Mouse (Mus musculus) neural tube, embryonic 13.5 days (tissue): ENCODE data around the gene Iqsec1. TPM values are rescaled to one million over a fixed set of nuclear protein-coding genes. Genes with fewer than 3 reads are reported as not detected.

ENCODE experiments used
- ATAC-seq: fragments of 200-750 bp; cut with Nextera tagmentation; 2 replicates; pipeline ENCODE4 v1.8.0; 2017; ENCODE audit warnings: low read depth, mild to moderate bottlenecking, moderate TSS enrichment, moderate library complexity
- H3K27ac ChIP-seq: fragments of 300-500 bp; sonication (generic); replicated peaks from 2 replicates; pipeline ENCODE4 v1.5.1; 2015; ENCODE audit warnings: moderate library complexity, mild to moderate bottlenecking, inconsistent platforms
- H3K27me3 ChIP-seq: fragments of 300-500 bp; sonication (generic); 2 replicates; pipeline ENCODE4 v1.6.1; 2015; ENCODE audit warnings: mild to moderate bottlenecking, inconsistent platforms
- H3K36me3 ChIP-seq: fragments of 300-500 bp; sonication (generic); 2 replicates; pipeline ENCODE4 v1.6.1; 2015; ENCODE audit warnings: mild to moderate bottlenecking, inconsistent platforms
- H3K4me1 ChIP-seq: fragments of 300-500 bp; sonication (generic); replicated peaks from 2 replicates; pipeline ENCODE4 v1.6.1; 2015; ENCODE audit warnings: inconsistent platforms
- H3K4me2 ChIP-seq: fragments of 300-500 bp; sonication (generic); 2 replicates; pipeline ENCODE4 v1.6.1; 2015; ENCODE audit warnings: inconsistent platforms, mild to moderate bottlenecking, moderate library complexity
- H3K4me3 ChIP-seq: fragments of 300-500 bp; sonication (generic); 2 replicates; pipeline ENCODE4 v1.5.1; 2015; ENCODE audit warnings: mild to moderate bottlenecking, inconsistent platforms
- H3K9ac ChIP-seq: fragments of 300-500 bp; sonication (generic); 2 replicates; pipeline ENCODE4 v1.6.1; 2015; ENCODE audit warnings: moderate library complexity, mild to moderate bottlenecking, inconsistent platforms
- H3K9me3 ChIP-seq: fragments of 300-500 bp; sonication (generic); 2 replicates; pipeline ENCODE4 v1.6.1; 2016; ENCODE audit warnings: inconsistent platforms
- WGBS: fragments of 180-500 bp; shearing (Covaris S2); methylation state at CpG from one replicate; pipeline ENCODE4 v1.1.7; 2015; 5-methylcytosine and 5-hydroxymethylcytosine counted together
- microRNA-seq: library from miRNA; unstranded; fragments of <30 nt; microRNA quantifications from one replicate; pipeline ENCODE4, GENCODE M21; 2016
- polyA plus RNA-seq: library from polyadenylated mRNA; unstranded; fragments of >200 nt; fragmentation: Nextera tagmentation; extraction: Ambion mirVana; gene quantifications from 2 replicates; pipeline ENCODE4 v1.2.1, GENCODE M21; 2015

Gene Iqsec1
- polyA plus RNA-seq, 1 experiment from 2014 or later = 15.0 TPM

- Histone ChIP-seq H3K27me3 (no peaks in the 10 kb centered on the region), H3K4me2 (no peak overlapping the region), H3K9me3 (no peaks in the 10 kb centered on the region), H3K27ac (no peak overlapping the region), H3K4me1 (no peaks in the 10 kb centered on the region), H3K36me3 (no peaks in the 10 kb centered on the region), H3K9ac (no peak overlapping the region), H3K4me3 (no peak overlapping the region)
- ATAC-seq = no peak
- WGBS = 77% methylated on average over 8 of the region's 8 CpGs
These were observed 375.2 kb downstream of the Iqsec1 start for GRCm38 (mm10) chr6:90613277-90613676.

DNA sequence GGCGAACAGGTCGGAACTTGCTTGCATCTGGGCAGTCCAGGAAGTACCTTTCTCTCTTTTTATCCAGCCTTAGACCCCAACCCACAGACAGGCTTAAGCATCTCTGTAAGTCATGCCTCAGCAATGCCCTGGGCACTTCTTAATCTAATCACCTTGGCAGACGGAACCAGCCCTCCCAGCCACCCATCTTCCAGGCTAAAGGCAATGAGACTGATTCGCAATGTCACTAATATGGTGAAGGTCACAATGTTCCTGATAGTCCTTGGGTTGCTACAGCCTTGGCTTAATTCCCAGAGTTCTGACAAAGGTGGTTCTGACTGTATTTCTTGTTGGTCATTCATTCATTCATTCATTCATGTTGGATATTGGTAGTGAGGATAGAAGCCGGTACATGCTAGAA lies 378.2 kb downstream of the Iqsec1 start:
- Histone ChIP-seq H3K9me3 (no peaks in the 10 kb centered on the region), H3K36me3 (no peaks in the 10 kb centered on the region), H3K9ac (no peak overlapping the region), H3K4me1 (peaks cover 8% of the 10 kb centered on the region), H3K4me2 (no peak overlapping the region), H3K27me3 (peaks cover 2% of the 10 kb centered on the region; the same call in 1 of the 2 replicates), H3K4me3 (no peak overlapping the region), H3K27ac (no peak overlapping the region)
- 92% methylated on average over 5 of the region's 5 CpGs for WGBS
- ATAC-seq = no peak

GRCm38 (mm10) chr6:90608186-90608585 lies 380.3 kb downstream of the Iqsec1 start:
- ATAC-seq = no peak
- WGBS = 71% methylated on average over 6 of the region's 6 CpGs

DNA sequence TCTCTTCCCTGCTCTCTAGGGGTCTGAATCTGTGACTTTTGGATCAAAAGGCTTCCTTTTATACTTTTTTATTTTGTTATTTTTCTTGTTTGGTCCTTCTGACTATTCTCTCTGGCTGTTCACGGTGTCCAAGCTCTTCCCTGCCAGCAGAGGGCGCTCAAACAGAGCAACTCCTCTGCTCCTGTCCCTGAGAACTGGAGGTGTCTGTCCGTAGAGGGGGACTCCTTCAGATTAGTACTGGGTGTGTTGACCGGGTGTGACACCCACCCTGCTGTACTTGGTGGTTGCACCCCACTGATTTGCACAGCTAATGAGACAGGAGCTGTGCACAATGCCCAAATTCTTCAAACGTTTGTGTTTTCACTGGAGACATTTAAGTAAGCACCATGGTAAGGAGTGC lies 381.3 kb downstream of the Iqsec1 start:
- peaks cover 12% of the 10 kb centered on the region for H3K4me1 ChIP-seq
- H3K9me3 ChIP-seq = no peaks in the 10 kb centered on the region
- H3K4me2 ChIP-seq = no peak overlapping the region
- no peak for ATAC-seq
- no peak overlapping the region for H3K4me3 ChIP-seq
- H3K36me3 ChIP-seq = no peaks in the 10 kb centered on the region
- no peak overlapping the region for H3K9ac ChIP-seq
- H3K27me3 ChIP-seq = peaks cover 2% of the 10 kb centered on the region; the same call in 1 of the 2 replicates
- 15% methylated on average over 5 of the region's 5 CpGs for WGBS
- H3K27ac ChIP-seq = no peak overlapping the region

More at GRCm38 (mm10) chr6:90608186-90608585, 380.3 kb downstream of the Iqsec1 start:
- Histone ChIP-seq H3K9me3 (no peaks in the 10 kb centered on the region), H3K36me3 (no peaks in the 10 kb centered on the region), H3K9ac (no peak overlapping the region), H3K4me1 (peaks cover 12% of the 10 kb centered on the region), H3K27ac (no peak overlapping the region), H3K4me2 (no peak overlapping the region), H3K4me3 (no peak overlapping the region), H3K27me3 (peaks cover 2% of the 10 kb centered on the region; the same call in 1 of the 2 replicates)

DNA sequence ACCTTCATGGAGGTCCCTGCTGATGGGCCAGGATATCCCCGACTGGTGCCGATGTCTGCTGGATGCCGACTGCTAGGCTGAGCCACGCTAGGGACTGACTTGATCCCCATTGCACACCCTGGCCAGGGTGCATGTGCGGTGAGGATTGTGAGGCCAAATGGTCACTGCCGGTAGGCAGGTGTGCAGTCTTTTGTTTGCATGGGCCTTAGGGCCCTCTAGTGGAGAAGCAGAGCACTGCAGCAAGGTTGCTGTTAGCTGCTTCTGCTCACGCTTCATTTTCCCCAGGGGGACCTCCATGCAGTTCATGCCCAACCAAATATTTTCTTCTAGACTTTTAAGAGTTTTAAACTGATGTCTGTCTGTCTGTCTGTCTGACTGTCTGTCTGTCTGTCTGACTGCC lies 381.9 kb downstream of the Iqsec1 start:
- H3K4me3 ChIP-seq = no peak overlapping the region
- H3K27me3 ChIP-seq = peaks cover 2% of the 10 kb centered on the region; the same call in 1 of the 2 replicates
- no peak overlapping the region for H3K27ac ChIP-seq
- peaks cover 12% of the 10 kb centered on the region for H3K4me1 ChIP-seq
- no peak overlapping the region for H3K4me2 ChIP-seq
- WGBS = 23% methylated on average over 7 of the region's 7 CpGs
- H3K36me3 ChIP-seq = no peaks in the 10 kb centered on the region
- no peak for ATAC-seq
- H3K9me3 ChIP-seq = no peaks in the 10 kb centered on the region
- no peak overlapping the region for H3K9ac ChIP-seq

Small RNAs within 50 kb of the gene (microRNA-seq; reads per million reads assigned to microRNA genes)
- not detected for gene Gm24816

Other genes with a start within 250 kb of the Iqsec1 start
- gene Nup210, start 128.1 kb upstream of the Iqsec1 start, polyA plus RNA-seq = 12.5 and 14.2 TPM in 2 replicates
- gene Hdac11, start 168.0 kb upstream of the Iqsec1 start, polyA plus RNA-seq = 30.6 TPM in 2 replicates
- gene Fbln2, start 223.8 kb upstream of the Iqsec1 start, polyA plus RNA-seq = 34.4 and 37.7 TPM in 2 replicates